Mouse (Mus musculus) liver, adult 2 months (tissue): ENCODE data around the gene Otud1.

ENCODE experiments used
- CTCF ChIP-seq: fragments of 200-500 bp; IDR thresholded peaks from 2 replicates; pipeline ENCODE4 v1.5.1; 2011; ENCODE audit warnings: low read depth, low read length, control low read depth
- POLR2A ChIP-seq: fragments of 200-500 bp; IDR thresholded peaks from 2 replicates; pipeline ENCODE4 v1.6.1; 2011; ENCODE audit warnings: low read length, control low read depth; ENCODE audit not compliant: insufficient read depth; ENCODE audit errors: extremely low read depth

DNA sequence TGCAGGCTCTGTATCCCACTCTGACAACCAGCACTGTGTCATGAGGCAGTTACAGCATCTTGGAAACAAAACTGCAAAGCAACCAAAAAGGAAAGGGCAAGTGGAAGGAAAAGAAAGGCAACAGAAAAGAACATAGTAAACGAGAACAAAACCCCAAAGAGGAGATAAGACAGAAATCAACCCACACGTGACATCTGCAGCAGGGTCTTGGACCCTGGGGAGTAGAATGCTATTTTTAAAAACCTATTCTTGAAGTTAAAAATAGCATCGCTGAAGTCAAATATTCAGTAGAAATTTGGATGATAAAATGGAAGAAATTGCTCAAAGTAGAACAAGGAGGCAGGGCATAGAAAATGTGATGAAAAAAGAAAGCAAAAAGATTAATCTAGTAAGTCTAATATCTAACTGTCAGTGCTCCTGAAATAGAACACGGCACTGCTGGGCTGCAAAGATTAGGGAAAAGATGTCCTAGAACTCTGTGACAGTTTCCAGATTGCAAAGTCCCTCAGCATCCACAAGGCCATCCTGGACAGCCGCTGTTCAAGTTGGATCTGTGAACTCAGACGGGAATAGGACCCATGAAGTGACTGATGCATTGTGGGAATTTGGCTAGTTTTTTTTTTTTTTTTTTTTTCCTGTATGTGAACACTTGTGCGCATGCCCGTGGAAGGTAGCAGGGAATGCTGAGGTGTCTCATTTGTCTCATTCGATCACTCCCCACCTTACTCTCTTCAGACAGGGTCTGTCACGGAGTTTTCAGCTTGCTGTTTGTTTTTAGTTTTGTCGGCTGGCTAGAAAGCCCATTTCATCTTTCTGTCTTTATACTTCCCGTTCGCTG, 13.5 kb downstream of the Otud1 start:
- TF ChIP-seq POLR2A (no peak), CTCF (no peak)
